Mouse (Mus musculus) G1E (cell line): ENCODE results near the gene Rell1. TPM values are rescaled to one million over a fixed set of nuclear protein-coding genes. Genes with fewer than 3 reads are reported as not detected.

ENCODE experiments used
- ATAC-seq: 2 replicates; pipeline ENCODE4 v1.8.0; 2016; ENCODE audit warnings: mild to moderate bottlenecking; ENCODE audit not compliant: insufficient number of reproducible peaks, poor library complexity, low FRiP score, severe bottlenecking; ENCODE audit errors: extremely low read depth
- DNase-seq: peaks from one replicate; pipeline ENCODE4 v3.0.0; 2012; ENCODE audit warnings: low spot score
- H3K27me3 ChIP-seq: 2 replicates; pipeline ENCODE4 v1.6.1; 2012; ENCODE audit warnings: mild to moderate bottlenecking, low read length, inconsistent platforms; ENCODE audit not compliant: insufficient read depth
- H3K36me3 ChIP-seq: replicated peaks from 2 replicates; pipeline ENCODE3; 2012; ENCODE audit warnings: mild to moderate bottlenecking, inconsistent platforms
- H3K4me1 ChIP-seq: 2 replicates; pipeline ENCODE4 v1.6.1; 2012; ENCODE audit warnings: low read depth, low read length, inconsistent platforms, mixed read lengths; ENCODE audit not compliant: insufficient read depth
- H3K4me3 ChIP-seq: 2 replicates; pipeline ENCODE4 v1.5.1; 2012; ENCODE audit warnings: low read depth, mild to moderate bottlenecking, inconsistent platforms, low read length, moderate library complexity, mixed read lengths
- H3K9me3 ChIP-seq: replicated peaks from 2 replicates; pipeline ENCODE4 v1.6.1; 2012; ENCODE audit warnings: inconsistent platforms
- CTCF ChIP-seq: IDR thresholded peaks from 2 replicates; pipeline ENCODE4 v1.5.1; 2012; ENCODE audit warnings: low read depth, low read length, inconsistent platforms, mixed read lengths
- GATA1 ChIP-seq: IDR thresholded peaks from 2 replicates; pipeline ENCODE4 v1.6.1; 2012; ENCODE audit warnings: borderline replicate concordance, low read length, inconsistent platforms, mixed read lengths
- GATA2 ChIP-seq: IDR thresholded peaks from 2 replicates; pipeline ENCODE4 v1.6.1; 2012; ENCODE audit warnings: low read depth, low read length, inconsistent platforms, borderline replicate concordance
- POLR2AphosphoS5 ChIP-seq: IDR thresholded peaks from 2 replicates; pipeline ENCODE4 v1.6.1; 2012; ENCODE audit warnings: low read depth, low read length, inconsistent platforms; ENCODE audit not compliant: insufficient replicate concordance
- TAL1 ChIP-seq: conservative IDR thresholded peaks from 2 replicates; pipeline ENCODE4 v1.6.1; 2012; ENCODE audit warnings: low read depth, low read length, inconsistent platforms, mixed read lengths
- polyA plus RNA-seq: library from polyadenylated mRNA; stranded (reverse); fragments of >175 nt; gene quantifications from 2 replicates; pipeline ENCODE4 v1.2.3, GENCODE M21; 2012
- total RNA-seq, 2 experiments: library from RNA; stranded (forward) in 1 of 2; stranded (reverse) in 1 of 2; fragments of 200-1000 nt in 1 of 2; fragments of >200 nt in 1 of 2; fragmentation: Nextera tagmentation in 1 of 2; gene quantifications; 2 replicates each; pipeline ENCODE4 v1.2.3; 2014 to 2017

Gene Rell1
- total and polyA plus RNA-seq, 3 experiments, result 11.9 to 13.5 (median 12.1) TPM

GRCm38 (mm10) chr5:63957607-63958006 is 11.1 kb downstream of the Rell1 start:
- H3K9me3 ChIP-seq, result no peaks in the 10 kb centered on the region
- no peak overlapping the region for H3K4me3 ChIP-seq
- H3K4me1 ChIP-seq, result no peaks in the 10 kb centered on the region
- peaks cover 45% of the 10 kb centered on the region for H3K36me3 ChIP-seq
- TF ChIP-seq POLR2AphosphoS5 (no peak), GATA2 (no peak), CTCF (no peak), TAL1 (no peak), GATA1 (no peak)
- DNase-seq (no peak), ATAC-seq (no peak)
- H3K27me3 ChIP-seq, result 0 out of 2 replicates have a peak, but pooled peaks cover 2% of the 10 kb centered on the region

- H3K9me3 ChIP-seq, result no peaks in the 10 kb centered on the region
These were observed 12.3 kb downstream of the Rell1 start for GRCm38 (mm10) chr5:63956411-63956810.

GRCm38 (mm10) chr5:63953401-63954032 is 15.2 kb downstream of the Rell1 start:
- TF ChIP-seq TAL1 (no peak), CTCF (no peak), GATA2 (no peak), POLR2AphosphoS5 (no peak), GATA1 (no peak)
- no peak overlapping the region for H3K4me3 ChIP-seq
- ATAC-seq, result no peak
- H3K9me3 ChIP-seq, result no peaks in the 10 kb centered on the region
- no peak for DNase-seq
- 0 out of 2 replicates have a peak, but pooled peaks cover 2% of the 10 kb centered on the region for H3K27me3 ChIP-seq
- H3K4me1 ChIP-seq, result no peaks in the 10 kb centered on the region
- H3K36me3 ChIP-seq, result peaks cover 22% of the 10 kb centered on the region

More at GRCm38 (mm10) chr5:63956411-63956810, 12.3 kb downstream of the Rell1 start:
- Histone ChIP-seq H3K27me3 (0 out of 2 replicates have a peak, but pooled peaks cover 2% of the 10 kb centered on the region), H3K4me3 (no peak overlapping the region), H3K4me1 (no peaks in the 10 kb centered on the region), H3K36me3 (peaks cover 42% of the 10 kb centered on the region)
- DNase-seq (no peak), ATAC-seq (no peak)
- TF ChIP-seq GATA2 (no peak), CTCF (no peak), POLR2AphosphoS5 (no peak), TAL1 (no peak), GATA1 (no peak)

GRCm38 (mm10) chr5:63952039-63952438 is 16.7 kb downstream of the Rell1 start:
- Histone ChIP-seq H3K27me3 (0 out of 2 replicates have a peak, but pooled peaks cover 2% of the 10 kb centered on the region), H3K4me1 (no peaks in the 10 kb centered on the region), H3K4me3 (no peak overlapping the region), H3K9me3 (no peaks in the 10 kb centered on the region), H3K36me3 (peaks cover 13% of the 10 kb centered on the region)
- no peak for TF ChIP-seq CTCF
- TF ChIP-seq GATA1, result no peak
- no peak for TF ChIP-seq GATA2
- no peak for TF ChIP-seq POLR2AphosphoS5
- TF ChIP-seq TAL1, result no peak
- no peak for ATAC-seq
- no peak for DNase-seq

GRCm38 (mm10) chr5:63951421-63951911 is 17.2 kb downstream of the Rell1 start:
- Histone ChIP-seq H3K4me3 (no peak overlapping the region), H3K36me3 (peaks cover 13% of the 10 kb centered on the region), H3K27me3 (0 out of 2 replicates have a peak, but pooled peaks cover 2% of the 10 kb centered on the region), H3K4me1 (no peaks in the 10 kb centered on the region), H3K9me3 (no peaks in the 10 kb centered on the region)
- ATAC-seq (no peak), DNase-seq (no peak)
- no peak for TF ChIP-seq POLR2AphosphoS5
- TF ChIP-seq GATA1, result no peak
- no peak for TF ChIP-seq GATA2

- no peak for ATAC-seq
These were observed 19.5 kb downstream of the Rell1 start for GRCm38 (mm10) chr5:63949195-63949594.

More at GRCm38 (mm10) chr5:63949195-63949594, 19.5 kb downstream of the Rell1 start:
- no peaks in the 10 kb centered on the region for H3K9me3 ChIP-seq
- no peak overlapping the region for H3K4me3 ChIP-seq
- no peak for DNase-seq
- TF ChIP-seq GATA2 (no peak), POLR2AphosphoS5 (no peak), CTCF (no peak), TAL1 (no peak), GATA1 (no peak)
- peaks cover 16% of the 10 kb centered on the region for H3K36me3 ChIP-seq
- H3K27me3 ChIP-seq, result 0 out of 2 replicates have a peak, but pooled peaks cover 2% of the 10 kb centered on the region
- no peaks in the 10 kb centered on the region for H3K4me1 ChIP-seq
